Mouse (Mus musculus) embryonic fibroblast, embryonic 13.5 days (primary cell): ENCODE results near the gene Cox15.

Experiments
- CTCF ChIP-seq: IDR thresholded peaks from 2 replicates; pipeline ENCODE4 v1.5.1; 2011; ENCODE audit warnings: mild to moderate bottlenecking, control low read depth, low read length, moderate library complexity, borderline replicate concordance; ENCODE audit not compliant: insufficient read depth
- POLR2A ChIP-seq: IDR thresholded peaks from 2 replicates; pipeline ENCODE4 v1.6.1; 2011; ENCODE audit warnings: low read depth, mild to moderate bottlenecking, control low read depth, low read length, moderate library complexity

- TF ChIP-seq CTCF (no peak), POLR2A (no peak)
Measured at GRCm38 (mm10) chr19:43760504-43760903, 7.7 kb upstream of the Cox15 start.
